Mouse (Mus musculus) v-Abl transformed pro-B cells (cell line): ENCODE results near the gene Gm21586.
"Not testable (repeated sequence)": the region's sequence is repeated elsewhere in the genome, so short reads cannot be mapped to it uniquely, and the experiment has no call there.

Experiments
- in situ Hi-C, 2 experiments: fragments of 400-800 bp; cut with MboI; formaldehyde crosslinking; loops; one replicate each; pipeline ENCODE4 v1.15.1; 2025; ENCODE audit not compliant: unreplicated experiment in 2 of 2

The Gm21586 gene

DNA sequence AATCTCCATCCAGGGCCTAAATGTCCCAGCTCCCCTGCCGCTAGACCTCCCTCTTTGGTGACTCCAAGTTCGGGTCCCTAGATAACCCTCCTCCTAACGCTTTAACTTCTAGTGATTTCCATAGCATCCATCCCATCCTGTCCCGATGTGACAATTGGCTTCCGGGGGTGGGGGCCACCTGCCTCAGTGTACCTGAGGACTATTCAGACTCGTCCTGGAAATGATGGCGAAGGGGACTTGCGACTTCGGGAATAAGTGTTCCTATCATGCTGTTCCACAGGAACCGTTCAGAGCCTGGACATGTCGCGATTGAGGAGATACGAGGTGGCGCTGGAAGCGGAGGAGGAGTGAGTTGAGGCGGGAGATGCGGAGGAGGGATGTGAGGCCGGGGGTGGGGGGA, at the start of gene Gm21586:
Gm21586 (plus strand) TSS at position 301 of the 400 bp plus-strand sequence.
- in situ Hi-C loops, result not testable (repeated sequence)

DNA sequence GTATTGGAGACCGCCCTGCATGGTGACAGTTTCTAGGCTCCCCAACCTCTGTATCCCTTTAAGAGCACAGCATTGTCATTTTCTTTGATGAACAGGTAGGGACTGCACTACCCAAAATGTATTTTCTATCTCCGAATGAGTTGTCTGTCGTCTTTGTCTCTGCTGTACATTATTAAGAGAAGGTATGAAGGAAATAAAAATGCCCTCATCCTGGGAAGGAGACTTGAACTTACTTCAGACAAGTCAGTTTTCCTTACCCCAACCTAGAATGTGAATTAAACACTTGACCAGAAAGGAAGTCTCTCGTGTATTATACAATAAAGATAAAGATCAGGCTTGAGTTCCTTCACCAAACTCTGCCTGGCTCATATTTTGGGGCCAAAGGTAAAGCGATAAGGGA, 27.3 kb downstream of the Gm21586 start, which contains the start of gene Gm2163:
Gm2163 (plus strand) TSS at position 301 of the 400 bp plus-strand sequence.
- in situ Hi-C loops, result not testable (repeated sequence)
